Mouse (Mus musculus): ENCODE results near the gene Olfr153.
"Not testable (repeated sequence)": the region's sequence is repeated elsewhere in the genome, so short reads cannot be mapped to it uniquely, and the experiment has no call there.

The Olfr153 gene

DNA sequence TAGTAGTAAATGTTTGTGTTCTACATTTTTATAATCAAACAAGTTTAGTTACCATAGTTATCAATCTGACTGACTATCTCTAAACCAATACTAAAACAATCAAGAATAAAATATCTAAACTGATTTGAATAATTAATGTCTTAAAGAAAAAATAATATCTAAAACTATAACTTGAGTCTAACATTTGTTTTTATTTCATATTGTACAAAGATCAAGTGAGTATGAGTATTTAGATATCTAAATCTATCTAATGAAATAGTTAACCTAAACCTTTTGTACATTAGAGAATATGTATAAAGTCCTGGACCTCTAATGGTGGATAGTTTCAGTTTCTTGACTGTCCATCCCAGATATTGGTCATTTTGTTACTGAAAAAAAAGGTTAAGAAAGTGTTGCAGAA is at the start of gene Olfr153:
TSS of gene Olfr153 (plus strand) at position 301 of the 400 bp plus-strand sequence.
- no peak for DNase-seq (ENCODE audit: low spot score)

DNA sequence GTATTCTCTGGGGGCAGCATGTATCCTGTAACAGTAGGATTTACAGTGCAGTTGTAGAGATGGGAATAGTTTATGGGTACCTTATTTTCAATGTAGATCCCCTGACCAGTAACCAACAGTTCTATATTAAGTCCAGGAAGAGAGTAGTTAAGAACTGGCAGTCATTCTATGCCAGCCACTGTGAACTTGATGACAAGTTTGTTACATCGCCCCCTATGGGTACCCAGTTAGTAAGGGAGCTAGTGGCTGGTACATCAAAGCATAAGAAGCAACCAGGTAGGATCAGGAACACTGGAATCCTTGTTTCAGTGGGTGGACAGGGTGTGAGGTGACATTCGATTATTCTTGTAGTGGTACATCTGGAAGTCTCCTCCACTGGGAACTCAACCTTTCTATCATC is 49.3 kb upstream of the Olfr153 start:
- DNase-seq (ENCODE audit: low spot score), result no peak

DNA sequence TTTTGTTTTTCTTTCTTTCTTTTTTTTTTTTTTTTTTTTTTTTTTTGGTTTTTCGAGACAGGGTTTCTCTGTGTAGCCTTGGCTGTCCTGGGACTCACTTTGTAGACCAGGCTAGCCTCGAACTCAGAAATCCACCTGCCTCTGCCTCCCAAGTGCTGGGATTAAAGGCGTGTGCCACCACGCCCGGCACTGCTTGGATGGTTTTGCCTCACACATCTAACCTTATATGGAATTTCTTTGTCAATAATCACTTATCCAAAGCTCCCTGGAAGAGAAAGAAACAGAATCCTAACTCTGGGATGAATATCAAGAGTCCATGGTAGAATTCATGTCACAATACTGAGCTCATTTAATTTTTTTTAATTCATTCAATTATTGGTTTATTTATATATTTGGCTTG is 34.6 kb upstream of the Olfr153 start, which contains the start of gene Pramel7:
TSS of gene Pramel7 (minus strand) at position 101 of the 400 bp plus-strand sequence.
- DNase-seq (ENCODE audit: low spot score), result not testable (repeated sequence)

- DNase-seq (ENCODE audit: low spot score), result no peak
Measured at GRCm38 (mm10) chr2:87506265-87506664, 25.3 kb upstream of the Olfr153 start, which contains the start of gene Pramel6. Pramel6 (plus strand) TSS chr2:87506565.

DNA sequence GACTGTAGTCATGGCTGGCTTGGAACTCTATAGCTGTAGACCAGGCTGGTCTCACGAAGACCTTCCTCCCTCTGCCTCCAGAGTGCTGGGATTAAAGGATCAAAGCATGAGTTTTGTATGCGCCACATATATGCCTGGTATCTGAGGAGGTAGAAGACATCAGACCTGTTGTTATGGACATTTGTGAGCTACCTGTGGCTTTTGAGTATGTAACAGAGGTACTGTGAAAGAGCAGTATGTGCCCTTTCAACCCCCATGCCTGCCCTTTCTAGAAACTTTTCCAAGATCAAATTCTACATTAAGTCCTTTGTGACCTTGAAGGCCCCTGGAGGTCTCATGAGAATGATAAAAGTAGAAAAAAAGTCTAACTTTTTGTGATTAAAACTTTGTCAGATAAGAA is 16.6 kb upstream of the Olfr153 start:
- DNase-seq (ENCODE audit: low spot score), result no peak

DNA sequence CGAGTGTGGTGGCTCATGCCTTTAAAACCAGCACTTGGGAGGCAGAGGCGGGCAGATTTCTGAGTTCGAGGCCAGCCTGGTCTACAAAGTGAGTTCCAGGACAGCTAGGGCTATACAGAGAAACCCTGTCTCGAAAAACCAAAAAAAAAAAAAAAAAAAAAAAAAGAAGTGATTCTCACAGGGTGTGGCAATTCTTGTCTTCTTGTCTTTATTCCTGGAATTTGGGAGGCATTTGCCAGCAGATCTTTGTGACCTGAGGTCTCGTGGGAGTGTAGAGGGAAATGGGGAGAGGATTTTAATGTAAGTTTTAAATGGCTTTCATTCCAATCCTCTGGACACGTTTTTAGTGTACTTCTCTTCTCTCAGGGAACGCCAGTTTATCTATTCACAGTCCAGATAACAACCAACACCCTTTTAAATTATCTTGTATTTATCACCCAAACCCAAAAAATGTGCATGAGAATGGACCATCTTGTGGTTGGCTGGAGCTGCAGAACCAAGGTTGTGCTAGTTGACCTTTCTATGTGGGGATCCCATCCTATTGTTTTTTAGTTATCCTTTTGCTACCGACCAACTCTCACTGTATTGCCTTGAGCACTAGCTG is 16.0 kb upstream of the Olfr153 start:
- no peak for DNase-seq (ENCODE audit: low spot score)

GRCm38 (mm10) chr2:87516581-87516980 is 15.0 kb upstream of the Olfr153 start:
- no peak for DNase-seq (ENCODE audit: low spot score)

DNA sequence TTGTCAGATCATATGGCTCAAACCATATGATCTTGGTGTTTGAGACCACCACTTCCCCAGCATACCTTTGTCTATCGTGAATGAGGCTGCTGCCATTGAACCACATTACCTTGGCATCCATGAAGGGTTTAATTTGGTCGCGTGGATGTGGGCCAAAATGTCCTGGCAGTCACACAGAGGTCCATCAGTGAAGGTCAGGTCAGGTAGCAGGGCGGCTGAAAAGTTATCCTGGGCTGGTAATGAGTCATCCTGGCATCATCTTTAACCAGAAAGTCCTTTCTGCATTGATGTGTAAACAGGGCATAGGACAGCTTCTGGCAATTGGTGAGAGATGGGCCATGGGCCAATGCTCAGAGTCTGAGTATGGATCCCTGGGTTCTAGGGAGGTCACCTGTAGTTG is 10.9 kb upstream of the Olfr153 start:
- no peak for DNase-seq (ENCODE audit: low spot score)

DNA sequence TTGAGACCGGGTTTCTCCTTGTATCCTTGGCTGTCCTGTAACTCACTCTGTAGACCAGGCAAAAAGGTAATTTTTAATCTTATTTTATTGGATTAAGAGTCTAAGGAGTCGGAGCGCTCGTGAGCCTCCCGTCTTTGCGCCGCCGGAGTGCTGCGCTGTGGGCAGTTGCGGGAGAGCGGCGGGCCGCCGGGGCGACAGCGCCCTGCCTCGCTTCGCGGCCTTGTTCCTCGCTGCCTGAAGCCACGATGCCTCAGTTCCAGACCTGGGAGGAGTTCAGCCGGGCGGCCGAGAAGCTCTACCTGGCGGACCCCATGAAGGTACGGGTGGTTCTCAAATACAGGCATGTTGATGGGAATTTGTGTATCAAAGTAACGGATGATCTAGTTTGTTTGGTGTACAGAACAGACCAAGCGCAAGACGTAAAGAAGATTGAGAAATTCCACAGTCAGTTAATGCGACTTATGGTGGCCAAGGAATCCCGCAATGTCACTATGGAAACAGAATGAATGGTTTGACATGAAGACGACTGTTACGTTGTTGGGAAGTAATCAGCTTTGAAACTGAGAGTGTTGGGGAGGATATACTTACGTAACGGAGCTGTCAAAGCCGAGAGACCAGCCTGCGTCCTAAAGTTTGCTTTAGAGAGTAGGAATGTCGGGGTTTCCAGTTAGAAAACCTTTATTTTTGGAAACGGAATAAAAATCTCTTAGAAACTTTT is 5.5 kb upstream of the Olfr153 start:
- DNase-seq (ENCODE audit: low spot score), result peak; percentile 3

GRCm38 (mm10) chr2:87534826-87535225 is 3.2 kb downstream of the Olfr153 start:
- DNase-seq (ENCODE audit: low spot score), result no peak

- no peak for DNase-seq (ENCODE audit: low spot score)
Measured at GRCm38 (mm10) chr2:87545442-87545841, 13.8 kb downstream of the Olfr153 start, which contains the start of gene Olfr1128. Olfr1128 (minus strand) TSS chr2:87545542.

DNA sequence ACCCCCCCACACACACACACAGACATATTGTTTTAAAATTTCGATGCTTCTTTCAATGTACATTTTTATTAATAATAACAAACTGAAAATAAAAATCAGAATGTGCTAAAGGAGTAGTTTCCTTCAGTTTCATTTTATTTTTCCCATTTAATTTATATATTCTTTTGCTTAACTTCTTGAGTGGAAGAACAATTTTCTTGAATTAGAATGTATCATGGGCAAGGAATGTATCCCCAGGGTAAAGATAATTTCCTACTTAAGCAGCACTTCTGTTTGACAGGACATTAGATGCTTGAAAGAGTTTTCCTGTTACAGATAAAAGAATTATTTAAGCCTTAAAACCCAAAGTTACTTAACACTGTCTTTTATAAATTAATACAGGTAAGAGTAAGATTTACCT is 42.0 kb downstream of the Olfr153 start, which contains the start of gene Olfr1129:
TSS of gene Olfr1129 (plus strand) at position 301 of the 400 bp plus-strand sequence.
- not testable (repeated sequence) for DNase-seq (ENCODE audit: low spot score)

Measured in layer of hippocampus, adult 11-12 months (tissue).